Mouse (Mus musculus) lung, adult 2 months (tissue): ENCODE data around the gene Gna13.

Experiments used
- CTCF ChIP-seq: fragments of 200-500 bp; IDR thresholded peaks from 2 replicates; pipeline ENCODE4 v1.5.1; 2011; ENCODE audit warnings: mild to moderate bottlenecking, low read length, control low read depth; ENCODE audit not compliant: insufficient read depth
- POLR2A ChIP-seq: fragments of 200-500 bp; IDR thresholded peaks from 2 replicates; pipeline ENCODE4 v1.6.1; 2011; ENCODE audit warnings: low read depth, mild to moderate bottlenecking, control low read depth, low read length, borderline replicate concordance; ENCODE audit errors: extremely low read depth

DNA sequence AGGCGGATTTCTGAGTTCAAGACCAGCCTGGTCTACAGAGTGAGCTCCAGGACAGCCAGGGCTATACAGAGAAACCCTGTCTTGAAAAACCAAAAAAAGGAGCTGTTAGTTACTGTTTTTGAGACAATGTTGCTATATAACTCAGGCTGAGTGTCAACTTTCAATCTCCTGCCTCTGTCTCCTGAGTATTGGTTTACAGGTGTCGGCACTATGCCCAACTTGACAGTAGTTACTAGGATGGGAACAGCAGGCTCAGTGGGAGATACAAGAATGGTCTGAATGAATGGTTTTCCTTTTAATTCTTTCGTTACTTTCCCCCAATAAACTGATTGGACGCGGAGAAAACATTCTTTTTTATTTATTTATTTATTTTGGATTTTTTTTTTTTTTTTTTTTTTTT is 64.7 kb downstream of the Gna13 start:
- TF ChIP-seq POLR2A (no peak), CTCF (no peak)
